Mouse (Mus musculus) stomach, postnatal 0 days (tissue): Measurements from ENCODE around the gene Itpr3. TPM values are rescaled to one million over a fixed set of nuclear protein-coding genes. Genes with fewer than 3 reads are reported as not detected.

Experiments
- ATAC-seq: fragments of 200-750 bp; cut with Nextera tagmentation; 2 replicates; pipeline ENCODE4 v1.8.0; 2017; ENCODE audit not compliant: low FRiP score, low TSS enrichment
- DNase-seq: peaks from one replicate; pipeline ENCODE4 v3.0.0-alpha.2; 2016; ENCODE audit warnings: low spot score
- H3K27ac ChIP-seq: fragments of 300-500 bp; sonication (generic); replicated peaks from 2 replicates; pipeline ENCODE4 v1.5.1; 2014; ENCODE audit warnings: mild to moderate bottlenecking, control low read depth
- H3K27me3 ChIP-seq: fragments of 300-500 bp; sonication (generic); 2 replicates; pipeline ENCODE4 v1.6.1; 2014; ENCODE audit warnings: low read length; ENCODE audit not compliant: control insufficient read depth, insufficient read depth
- H3K36me3 ChIP-seq: fragments of 300-500 bp; sonication (generic); 2 replicates; pipeline ENCODE4 v1.6.1; 2014; ENCODE audit warnings: low read length, mixed read lengths; ENCODE audit not compliant: control insufficient read depth, insufficient read depth
- H3K4me1 ChIP-seq: fragments of 300-500 bp; sonication (generic); replicated peaks from 2 replicates; pipeline ENCODE4 v1.6.1; 2014; ENCODE audit warnings: antibody characterized with exemption; ENCODE audit not compliant: control insufficient read depth, insufficient read depth
- H3K4me2 ChIP-seq: fragments of 300-500 bp; sonication (generic); replicated peaks from 2 replicates; pipeline ENCODE4 v1.6.1; 2014; ENCODE audit warnings: low read depth, mild to moderate bottlenecking, control low read depth, moderate library complexity
- H3K4me3 ChIP-seq: fragments of 300-500 bp; sonication (generic); 2 replicates; pipeline ENCODE4 v1.5.1; 2014; ENCODE audit warnings: low read depth, low read length, control low read depth
- H3K9ac ChIP-seq: fragments of 300-500 bp; sonication (generic); 2 replicates; pipeline ENCODE4 v1.6.1; 2014; ENCODE audit warnings: mild to moderate bottlenecking, low read length, control low read depth, mixed read lengths
- H3K9me3 ChIP-seq: fragments of 300-500 bp; sonication (generic); 2 replicates; pipeline ENCODE4 v1.6.1; 2016; ENCODE audit warnings: low read length; ENCODE audit not compliant: control insufficient read depth
- CTCF ChIP-seq: IDR thresholded peaks from 2 replicates; pipeline ENCODE4 v1.5.1; 2016; ENCODE audit warnings: antibody characterized with exemption, low read depth, mild to moderate bottlenecking, moderate library complexity
- EP300 ChIP-seq: optimal IDR thresholded peaks from 2 replicates; pipeline ENCODE3; 2016; ENCODE audit warnings: antibody characterized with exemption
- WGBS: fragments of 180-500 bp; shearing (Covaris S2); extraction: QIAGEN DNeasy Blood & Tissue Kit; methylation state at CpG from one replicate; pipeline ENCODE4 v1.1.7; 2014; 5-methylcytosine and 5-hydroxymethylcytosine counted together
- polyA plus RNA-seq: library from polyadenylated mRNA; unstranded; fragments of >200 nt; fragmentation: Nextera tagmentation; extraction: Ambion mirVana; gene quantifications from 2 replicates; pipeline ENCODE4 v1.2.1, GENCODE M21; 2015

Itpr3 gene
- polyA plus RNA-seq, 1 experiment from 2014 or later: 5.9 TPM

- Histone ChIP-seq H3K4me3 (no peak overlapping the region), H3K27me3 (no peaks in the 10 kb centered on the region), H3K4me2 (no peak overlapping the region), H3K27ac (peak overlapping the region; percentile 90), H3K4me1 (peaks cover 9% of the 10 kb centered on the region), H3K9me3 (no peaks in the 10 kb centered on the region), H3K9ac (0 out of 2 replicates have a peak overlapping the region, but pooled peaks have one; percentile 18), H3K36me3 (no peaks in the 10 kb centered on the region)
- DNase-seq: peak; percentile 55
- peak; percentile 55 for ATAC-seq
- TF ChIP-seq CTCF (no peak), EP300 (no peak)
- WGBS: 33% methylated on average over 9 of the region's 9 CpGs
Observed at GRCm38 (mm10) chr17:27153773-27154193, 96.7 kb downstream of the Itpr3 start.

DNA sequence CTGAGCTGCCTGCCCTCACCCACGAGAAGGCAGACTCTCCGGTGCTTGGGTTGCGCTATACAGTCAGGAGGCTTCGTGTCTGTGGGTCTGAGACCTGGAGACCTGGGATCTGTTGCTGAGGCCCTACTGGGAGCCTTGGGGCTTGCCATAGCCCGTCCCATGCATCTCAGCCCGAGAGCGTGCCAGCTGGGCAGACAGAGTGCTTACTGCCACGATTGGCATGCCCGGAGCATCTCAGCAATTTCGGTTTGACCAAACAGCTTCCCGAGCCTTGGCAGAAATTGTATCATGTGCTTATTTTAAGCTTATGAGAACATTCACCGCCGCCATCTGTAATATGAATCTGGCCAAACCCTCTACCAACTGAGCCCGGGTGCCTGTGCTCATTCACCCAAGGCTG lies 97.2 kb downstream of the Itpr3 start:
- ATAC-seq (no peak), DNase-seq (no peak)
- Histone ChIP-seq H3K4me1 (peaks cover 9% of the 10 kb centered on the region), H3K9ac (0 out of 2 replicates have a peak overlapping the region, but pooled peaks have one; percentile 13), H3K36me3 (no peaks in the 10 kb centered on the region), H3K9me3 (no peaks in the 10 kb centered on the region), H3K27ac (peak overlapping the region; percentile 90), H3K4me2 (no peak overlapping the region), H3K4me3 (no peak overlapping the region), H3K27me3 (no peaks in the 10 kb centered on the region)
- 74% methylated on average over 14 of the region's 14 CpGs for WGBS
- TF ChIP-seq CTCF: no peak
- TF ChIP-seq EP300: no peak

GRCm38 (mm10) chr17:27154881-27155280 lies 97.8 kb downstream of the Itpr3 start:
- Histone ChIP-seq H3K9me3 (no peaks in the 10 kb centered on the region), H3K36me3 (no peaks in the 10 kb centered on the region), H3K27ac (peak overlapping the region; percentile 90; the same call in 1 of the 2 replicates), H3K4me3 (no peak overlapping the region), H3K9ac (no peak overlapping the region), H3K27me3 (no peaks in the 10 kb centered on the region), H3K4me1 (peaks cover 9% of the 10 kb centered on the region), H3K4me2 (no peak overlapping the region)
- WGBS: 73% methylated on average over 6 of the region's 6 CpGs
- TF ChIP-seq CTCF (no peak), EP300 (no peak)
- ATAC-seq (no peak), DNase-seq (no peak)

DNA sequence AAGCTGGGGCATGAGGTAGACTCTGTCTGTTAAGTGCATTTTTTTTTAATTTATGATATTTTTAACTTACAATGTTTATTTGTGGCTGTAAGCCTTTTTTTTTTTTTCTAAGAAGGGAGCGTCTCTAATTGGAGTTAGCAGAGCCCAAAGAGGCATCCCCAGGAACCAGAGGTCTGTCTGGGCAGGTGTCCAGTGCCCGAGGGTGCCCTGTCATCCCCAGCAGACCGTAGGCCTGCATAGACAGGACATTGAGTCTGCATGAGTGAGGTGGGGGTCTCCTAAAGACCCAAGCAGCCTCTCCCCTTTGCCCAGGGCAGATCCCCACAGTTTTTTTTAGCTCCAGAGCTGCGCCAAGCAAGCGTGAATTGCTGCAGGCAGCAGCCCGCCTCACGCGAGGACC lies 98.6 kb downstream of the Itpr3 start:
- 74% methylated on average over 8 of the region's 8 CpGs for WGBS
- TF ChIP-seq EP300: no peak
- no peak for TF ChIP-seq CTCF
- H3K4me2 ChIP-seq: no peak overlapping the region
- H3K4me1 ChIP-seq: peaks cover 9% of the 10 kb centered on the region
- no peak overlapping the region for H3K9ac ChIP-seq
- H3K27ac ChIP-seq: no peak overlapping the region
- DNase-seq (no peak), ATAC-seq (no peak)
- H3K36me3 ChIP-seq: no peaks in the 10 kb centered on the region
- H3K9me3 ChIP-seq: no peaks in the 10 kb centered on the region
- H3K4me3 ChIP-seq: no peak overlapping the region
- no peaks in the 10 kb centered on the region for H3K27me3 ChIP-seq

- DNase-seq (no peak), ATAC-seq (no peak)
- Histone ChIP-seq H3K36me3 (no peaks in the 10 kb centered on the region), H3K9me3 (no peaks in the 10 kb centered on the region), H3K4me1 (peaks cover 9% of the 10 kb centered on the region), H3K4me2 (no peak overlapping the region), H3K4me3 (no peak overlapping the region), H3K9ac (no peak overlapping the region), H3K27me3 (no peaks in the 10 kb centered on the region), H3K27ac (no peak overlapping the region)
- WGBS: 85% methylated on average over 6 of the region's 6 CpGs
- TF ChIP-seq EP300 (no peak), CTCF (no peak)
Observed at GRCm38 (mm10) chr17:27158439-27158838, 101.3 kb downstream of the Itpr3 start.

DNA sequence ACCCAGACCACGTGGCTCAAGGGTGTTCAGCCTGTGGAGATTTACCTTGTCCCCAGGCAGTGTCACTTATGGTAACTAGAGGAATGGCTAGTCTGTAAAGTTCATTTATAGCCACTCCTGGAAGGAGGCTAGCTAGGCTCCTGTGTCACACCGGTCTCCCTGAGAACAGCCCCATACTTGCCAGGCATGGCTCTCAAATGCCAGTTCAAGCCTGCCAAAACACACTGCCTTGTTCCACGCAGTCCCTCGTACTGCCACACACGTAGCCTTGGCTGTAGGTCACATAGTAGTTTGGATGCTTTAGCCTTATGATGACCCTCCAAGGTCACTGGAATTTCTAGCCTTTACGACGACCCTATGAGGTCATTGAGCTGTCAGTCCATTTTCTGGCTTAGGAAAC lies 102.1 kb downstream of the Itpr3 start:
- H3K36me3 ChIP-seq: no peaks in the 10 kb centered on the region
- H3K27ac ChIP-seq: no peak overlapping the region
- H3K9ac ChIP-seq: no peak overlapping the region
- peaks cover 4% of the 10 kb centered on the region; the same call in 1 of the 2 replicates for H3K4me1 ChIP-seq
- no peaks in the 10 kb centered on the region for H3K9me3 ChIP-seq
- 74% methylated on average over 7 of the region's 7 CpGs for WGBS
- no peak for TF ChIP-seq CTCF
- TF ChIP-seq EP300: no peak
- H3K27me3 ChIP-seq: no peaks in the 10 kb centered on the region
- H3K4me3 ChIP-seq: no peak overlapping the region
- H3K4me2 ChIP-seq: no peak overlapping the region
- DNase-seq (no peak), ATAC-seq (no peak)
